Mouse (Mus musculus) layer of hippocampus, adult 2 months (tissue): Measurements from ENCODE around the gene Pisd. TPM values are rescaled to one million over a fixed set of nuclear protein-coding genes. Genes with fewer than 3 reads are reported as not detected.
"Not testable (repeated sequence)": the region's sequence is repeated elsewhere in the genome, so short reads cannot be mapped to it uniquely, and the experiment has no call there.

Source experiments
- DNase-seq, 2 experiments: peaks; one replicate each; pipeline ENCODE4 v3.0.0; 2022; ENCODE audit warnings: low spot score in 2 of 2
- H3K27ac ChIP-seq: fragments of 200-600 bp; 2 replicates; pipeline ENCODE4 v1.8.1; 2022
- H3K4me3 ChIP-seq: fragments of 200-600 bp; 2 replicates; pipeline ENCODE4 v1.8.1; 2022; ENCODE audit warnings: mild to moderate bottlenecking
- CTCF ChIP-seq: fragments of 200-600 bp; conservative IDR thresholded peaks from 2 replicates; pipeline ENCODE4 v1.8.1; 2022; ENCODE audit warnings: antibody characterized with exemption, mild to moderate bottlenecking, moderate library complexity
- total RNA-seq, 2 experiments: library from RNA; stranded (reverse); gene quantifications; 2 replicates each; pipeline ENCODE4 v1.2.3; 2021

Pisd gene
- total RNA-seq, 2 experiments from 2014 or later, result 61.7 to 67.0 TPM

DNA sequence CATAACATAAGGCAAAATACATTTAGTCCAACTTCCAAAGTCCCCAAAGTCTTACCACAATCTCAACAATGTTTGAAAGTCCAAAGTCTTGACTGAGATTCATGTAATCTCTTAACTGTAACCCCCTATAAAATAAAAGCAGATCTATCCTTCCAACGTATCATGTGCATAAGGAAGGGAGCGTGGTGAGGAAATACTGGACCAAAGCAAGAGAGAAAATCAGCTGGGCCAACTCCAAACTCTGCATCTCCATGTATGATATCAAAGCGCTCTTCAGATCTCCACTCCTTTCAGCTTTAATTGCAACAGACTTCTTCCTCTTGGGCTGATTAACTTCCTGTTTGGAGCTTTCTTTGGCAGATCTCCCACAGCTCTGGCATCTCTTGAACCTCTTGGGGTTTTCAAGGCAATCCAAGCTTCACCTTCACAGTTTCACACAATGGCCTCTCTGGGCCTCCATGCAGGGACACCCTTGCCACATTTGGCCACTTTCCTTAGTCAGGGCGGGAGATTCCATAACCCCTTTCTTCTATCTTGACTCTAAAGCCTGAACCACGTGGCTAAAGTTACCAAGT lies 23.8 kb downstream of the Pisd start:
- no peak overlapping the region for H3K4me3 ChIP-seq
- no peak for TF ChIP-seq CTCF
- no peak for DNase-seq
- no peak overlapping the region for H3K27ac ChIP-seq

GRCm38 (mm10) chr5:32760787-32761186 lies 24.7 kb downstream of the Pisd start:
- no peak for TF ChIP-seq CTCF
- H3K27ac ChIP-seq, result no peak overlapping the region
- no peak overlapping the region for H3K4me3 ChIP-seq
- no peak for DNase-seq

GRCm38 (mm10) chr5:32760352-32760751 lies 25.1 kb downstream of the Pisd start:
- H3K4me3 ChIP-seq, H3K27ac ChIP-seq, DNase-seq: not testable (repeated sequence)

DNA sequence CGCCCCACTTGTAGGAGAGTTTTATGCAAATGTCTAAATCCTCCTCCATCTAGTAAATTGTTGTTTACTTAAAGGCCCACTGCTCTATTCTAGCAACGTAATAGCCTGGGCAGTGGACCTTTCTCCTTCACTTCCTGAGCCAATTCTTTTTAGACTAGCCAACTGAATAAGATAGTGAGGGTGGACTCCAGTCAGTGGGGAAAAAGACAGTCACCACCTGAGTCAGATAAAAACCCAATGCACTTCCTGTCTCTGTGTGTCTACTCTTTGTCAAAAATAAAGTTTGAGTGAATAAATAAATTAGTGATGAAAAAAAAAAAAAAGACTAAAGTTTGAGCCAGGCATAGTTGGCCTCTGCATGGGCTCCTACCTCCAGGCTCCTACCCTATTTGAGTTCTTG lies 25.8 kb downstream of the Pisd start:
- H3K27ac ChIP-seq, result no peak overlapping the region
- no peak overlapping the region for H3K4me3 ChIP-seq
- no peak for DNase-seq
- TF ChIP-seq CTCF, result no peak

GRCm38 (mm10) chr5:32756141-32756540 lies 29.3 kb downstream of the Pisd start:
- H3K4me3 ChIP-seq, result no peak overlapping the region
- no peak for DNase-seq
- H3K27ac ChIP-seq, result no peak overlapping the region
- TF ChIP-seq CTCF, result no peak

- no peak overlapping the region for H3K4me3 ChIP-seq
- no peak for TF ChIP-seq CTCF
- H3K27ac ChIP-seq, result peak overlapping the region; percentile 67
- peak in 1 of 2 experiments; percentile 20 for DNase-seq
These were observed 33.7 kb downstream of the Pisd start for GRCm38 (mm10) chr5:32751736-32752135.

DNA sequence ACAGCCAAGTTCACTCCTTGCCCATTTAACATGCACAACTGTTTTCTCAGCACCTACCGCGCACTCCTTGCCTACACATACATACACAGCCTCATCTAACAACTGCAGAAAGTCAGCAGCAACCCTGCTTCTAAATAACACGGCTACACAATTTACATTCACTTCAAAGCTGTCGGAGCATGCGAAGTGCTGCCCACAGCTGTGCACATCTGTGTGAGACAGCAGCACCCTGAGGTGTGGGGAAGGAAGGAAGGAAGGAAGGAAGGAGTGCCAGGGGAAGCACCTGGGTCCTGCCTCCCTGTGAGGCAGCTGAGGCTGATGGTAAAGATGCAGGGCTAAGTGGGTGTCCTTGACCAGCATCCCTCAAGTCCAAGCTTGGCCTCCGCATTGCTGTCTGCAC lies 36.5 kb downstream of the Pisd start:
- Histone ChIP-seq H3K27ac (0 out of 2 replicates have a peak overlapping the region, but pooled peaks have one; percentile 51), H3K4me3 (no peak overlapping the region)
- no peak for TF ChIP-seq CTCF
- no peak for DNase-seq

DNA sequence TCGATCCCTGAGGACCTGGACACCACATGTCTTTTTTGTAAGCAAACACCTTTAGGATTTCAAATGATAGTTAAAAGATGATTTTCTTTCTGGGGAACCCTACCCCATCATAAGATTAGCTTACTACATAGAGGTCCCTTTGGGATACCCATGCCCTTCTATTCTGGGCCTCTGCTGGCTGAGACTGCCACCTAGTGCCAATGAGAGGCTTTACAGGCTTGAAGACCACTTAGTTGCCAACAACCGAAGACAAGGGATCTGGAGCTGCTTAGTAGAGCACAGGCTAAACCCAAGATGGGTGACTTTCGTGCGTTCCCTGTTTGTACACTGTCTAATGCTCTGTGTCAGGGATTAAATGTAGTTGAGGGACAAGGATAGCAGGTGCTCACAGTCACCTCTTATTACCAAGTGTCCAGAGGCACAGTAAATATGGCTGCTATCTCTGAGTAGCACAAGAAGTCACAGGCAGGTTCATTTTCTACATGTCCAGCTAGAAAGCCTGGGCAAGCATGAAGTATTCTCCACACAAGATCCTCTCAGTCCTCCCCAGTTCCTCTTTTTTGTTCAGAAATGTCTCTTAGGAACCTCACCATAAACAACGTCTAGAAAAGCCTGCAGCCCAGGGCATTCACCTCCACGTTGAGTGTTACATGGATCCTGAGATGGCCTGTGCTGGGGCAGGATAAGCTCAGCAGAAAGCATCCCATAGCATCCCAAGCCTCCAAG lies 37.6 kb downstream of the Pisd start:
- peak; percentile 65 for DNase-seq
- peak overlapping the region; percentile 51 for H3K27ac ChIP-seq
- TF ChIP-seq CTCF, result peak; percentile 99
- no peak overlapping the region for H3K4me3 ChIP-seq

GRCm38 (mm10) chr5:32745705-32746655 lies 39.5 kb downstream of the Pisd start:
- peak; percentile 11; the same call in 1 of the 2 replicates for TF ChIP-seq CTCF
- Histone ChIP-seq H3K4me3 (peak overlapping the region; percentile 36), H3K27ac (peak overlapping the region; percentile 89)
- peak; percentile 52 to 79 for DNase-seq

DNA sequence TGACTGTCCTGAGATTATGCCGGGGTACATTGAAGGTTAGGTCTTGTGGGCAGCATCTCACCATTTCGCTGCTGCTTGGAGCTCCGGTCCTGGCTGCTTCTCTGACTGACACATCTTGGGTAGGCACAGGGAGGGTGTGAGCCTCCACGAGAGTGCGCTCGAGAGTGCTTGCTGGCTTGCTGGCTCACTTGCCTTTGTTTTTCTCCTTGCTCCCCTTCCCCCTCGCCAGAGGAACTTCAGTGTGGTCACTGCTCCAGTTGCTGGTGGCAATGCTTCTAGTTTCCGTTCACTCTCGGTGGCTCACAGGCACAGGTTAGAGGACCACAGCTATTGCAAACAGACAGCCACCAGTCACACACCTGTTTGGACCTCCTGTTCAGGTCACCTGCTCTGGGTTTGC lies 43.3 kb downstream of the Pisd start:
- peak; percentile 84 to 87 for DNase-seq
- H3K4me3 ChIP-seq, result peak overlapping the region; percentile 47
- peak; percentile 79 for TF ChIP-seq CTCF
- H3K27ac ChIP-seq, result peak overlapping the region; percentile 95

DNA sequence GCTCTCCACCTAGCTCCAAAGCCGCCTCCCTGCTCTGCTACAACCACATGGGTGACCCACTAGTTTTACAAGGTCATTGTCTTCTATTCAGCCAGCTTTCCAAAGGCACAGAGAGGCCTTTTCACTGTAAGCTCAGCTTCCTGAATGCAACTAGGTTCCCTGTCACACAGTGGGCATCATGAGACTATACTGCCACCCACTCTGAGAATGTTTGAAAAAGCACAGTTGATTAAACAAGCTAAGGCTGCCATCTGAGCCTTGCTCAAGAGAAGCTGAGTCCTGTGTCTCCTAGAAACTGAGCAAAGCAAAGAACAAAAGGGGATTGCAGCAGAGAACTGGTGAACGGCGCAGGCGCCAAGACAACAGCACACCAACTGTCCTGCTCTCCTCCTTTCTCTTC lies 44.1 kb downstream of the Pisd start:
- peak overlapping the region; percentile 47 for H3K4me3 ChIP-seq
- peak; percentile 45 to 87 for DNase-seq
- H3K27ac ChIP-seq, result peak overlapping the region; percentile 95

DNA sequence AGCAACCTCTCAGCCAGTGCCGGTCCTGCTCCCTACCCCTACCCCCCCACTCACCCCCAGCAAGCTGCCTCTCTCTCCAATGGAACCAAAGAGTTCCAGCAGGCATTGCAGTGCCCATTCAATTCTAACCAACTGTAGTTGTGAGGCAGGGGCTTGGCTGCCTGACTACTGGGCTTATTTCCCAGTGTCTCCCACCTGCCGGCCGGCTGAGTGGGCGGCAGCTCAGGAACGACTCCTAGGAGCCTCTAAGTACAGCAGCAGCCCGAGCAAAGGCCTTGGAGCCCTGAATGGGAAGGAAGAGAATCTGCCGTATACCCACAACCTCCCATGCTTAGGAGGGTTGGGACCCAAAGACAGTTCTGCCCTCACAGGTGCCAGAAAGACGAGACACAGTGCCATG lies 44.6 kb downstream of the Pisd start:
- peak overlapping the region; percentile 26; the same call in 1 of the 2 replicates for H3K4me3 ChIP-seq
- peak overlapping the region; percentile 95 for H3K27ac ChIP-seq
- not testable (repeated sequence) for DNase-seq

DNA sequence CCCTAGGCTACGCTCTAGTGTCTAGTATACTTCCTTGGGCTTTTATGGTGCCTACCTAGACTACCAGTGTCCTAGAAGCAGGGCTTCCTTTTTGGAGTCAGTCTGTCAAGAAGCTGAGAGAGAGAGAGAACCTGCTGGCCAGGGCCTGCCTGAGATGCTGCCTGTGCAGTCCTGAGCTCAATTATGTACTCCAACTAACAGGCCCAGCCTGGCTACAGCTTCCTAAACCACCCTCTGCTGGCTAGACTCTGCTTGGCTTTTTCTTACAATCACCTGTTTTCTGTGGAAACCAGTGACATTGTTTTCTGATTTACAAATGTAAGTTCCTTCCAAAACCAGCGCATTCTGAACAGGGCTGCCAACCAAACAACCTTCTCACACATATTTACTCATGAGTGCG lies 45.3 kb downstream of the Pisd start:
- Histone ChIP-seq H3K27ac (peak overlapping the region; percentile 95), H3K4me3 (no peak overlapping the region)
- no peak for DNase-seq
- no peak for TF ChIP-seq CTCF

GRCm38 (mm10) chr5:32736770-32737169 lies 48.7 kb downstream of the Pisd start:
- not testable (repeated sequence) for H3K4me3 ChIP-seq, H3K27ac ChIP-seq, DNase-seq
